Mouse (Mus musculus): ENCODE data around the gene Gm14685.
"Not testable (repeated sequence)": the region's sequence is repeated elsewhere in the genome, so short reads cannot be mapped to it uniquely, and the experiment has no call there.

DNA sequence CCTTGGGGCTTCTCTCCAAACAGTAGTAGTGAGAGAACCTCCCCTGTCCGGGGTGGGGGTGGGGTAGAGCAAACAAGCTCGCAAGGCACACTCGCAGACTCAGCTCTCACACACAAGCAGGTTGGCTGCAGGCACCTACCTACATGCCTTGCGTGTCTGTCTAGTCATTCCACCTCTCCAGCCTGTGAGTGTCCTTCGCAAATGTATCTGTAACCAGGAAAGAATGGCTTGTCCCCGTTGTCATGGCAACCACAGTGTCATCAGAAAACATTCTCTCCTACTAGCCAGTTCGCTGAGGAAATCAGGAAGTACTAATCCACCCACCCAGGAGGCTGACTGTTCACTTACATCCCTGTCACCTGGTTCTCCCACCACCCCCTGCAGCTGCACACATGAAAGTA is 26.4 kb downstream of the Gm14685 start:
- TF ChIP-seq CTCF (IDR thresholded peaks at IDR 0.05; ENCODE audit: insufficient read depth, low read length); POLR2A (IDR thresholded peaks at IDR 0.05; ENCODE audit: borderline replicate concordance, extremely low read depth, low read depth, low read length): not testable (repeated sequence)
